Mouse (Mus musculus): ENCODE measurements around the gene Zc3hc1.

- TF ChIP-seq EP300 (IDR thresholded peaks at IDR 0.05; ENCODE audit: low read depth) (no peak), CTCF (IDR thresholded peaks at IDR 0.05; ENCODE audit: low read depth) (no peak)
Measured at GRCm38 (mm10) chr6:30439576-30439975, 48.7 kb upstream of the Zc3hc1 start.

Measured in liver, postnatal 0 days (tissue).